Mouse (Mus musculus) left cerebral cortex, postnatal 36 days (tissue): ENCODE measurements at regions not wholly inside any gene's neighbourhood (a gene's known extent, or its start where the extent isn't known, plus 50 kb on each side); places are given as distances from the start of the nearest gene placed in this dataset.

Experiments
- DNase-seq, 2 experiments: peaks; one replicate each; pipeline ENCODE4 v3.0.0; 2021 to 2022; ENCODE audit warnings: low spot score in 2 of 2, mixed read lengths in 1 of 2
- intact Hi-C: fragments of 180-260 bp; cut with DNase I; formaldehyde crosslinking; loops from one replicate; pipeline ENCODE4 v1.15.1; 2025

- DNase-seq = peak; percentile 28 to 49
- intact Hi-C loops = no loop called here
These were observed 786.7 kb upstream of the Brinp3 start for GRCm38 (mm10) chr1:145707901-145708300.
